9 mouse cellular contexts compared by ENCODE assay signal in genomic region chr4:57202660-57203361, GRCm38 (mm10). TPM values are rescaled to one million over a fixed set of nuclear protein-coding genes. Genes with fewer than 3 reads are reported as not detected.
DNase-seq lines count a peak whose midpoint lies in the region; ATAC-seq lines count a peak whose summit lies in the region.
"Had no signal": no experiment of that assay in that cellular context is flagged by ENCODE, and none has a peak within 500 bp of the region (broad histone marks: within the 10 kb centered on the region; RNA-seq: fewer than 3 reads in every experiment).

No protein-coding gene starts in this region.

- no peak overlapping the region; the same call in 1 of the 2 replicates for H3K9ac ChIP-seq in heart, embryonic 11.5 days (ENCODE audit: low read depth, low read length)

- no peaks in the 10 kb centered on the region for H3K9me3 ChIP-seq in heart, embryonic 11.5 days (replicated peaks; ENCODE audit: control insufficient read depth, low read length)

- H3K4me2 ChIP-seq in heart, embryonic 11.5 days = no peak overlapping the region

- no peak for ATAC-seq in heart, embryonic 11.5 days (replicated peaks; ENCODE audit: insufficient number of reproducible peaks, low FRiP score, low TSS enrichment)

- peak; percentile 47 to 48 for DNase-seq in heart, adult 18-20 months
- peak; percentile 77 for DNase-seq in adrenal gland, adult 2 months
- DNase-seq in gastrocnemius, postnatal 25 days = peak; percentile 60
- peak; percentile 59 for DNase-seq in lung, postnatal 10 days
- DNase-seq in thymus, postnatal 4 days = no peak
- no peak for DNase-seq in layer of hippocampus, adult 11-12 months (ENCODE audit: low spot score)
- no peak for DNase-seq in kidney, adult 8-10 months

- H3K27me3 ChIP-seq in heart, embryonic 11.5 days (ENCODE audit: control insufficient read depth, insufficient read depth, low read length) = no peaks in the 10 kb centered on the region

- no peak overlapping the region for H3K27ac ChIP-seq in heart, embryonic 11.5 days (ENCODE audit: low read depth, low read length)

- no peaks in the 10 kb centered on the region for H3K36me3 ChIP-seq in heart, embryonic 11.5 days (ENCODE audit: control insufficient read depth, insufficient read depth, low read length)

- no peaks in the 10 kb centered on the region for H3K4me1 ChIP-seq in heart, embryonic 11.5 days (ENCODE audit: control insufficient read depth, insufficient read depth, low read length)

- 41% methylated on average over 10 of the region's 10 CpGs for WGBS in heart, embryonic 11.5 days (ENCODE audit: insufficient replicate concordance)

- H3K4me3 ChIP-seq in heart, embryonic 11.5 days (ENCODE audit: low read depth, low read length) = no peak overlapping the region
- H3K4me3 ChIP-seq: myocyte had no signal

RNA-seq across cellular contexts. Expression of gene Epb41l4b, which starts 59.6 kb away (rescaled TPM):
- 1 to 10 TPM; 2.0 to 2.3 TPM for total RNA-seq in heart, adult 18-20 months (2021)
- polyA plus RNA-seq in heart, embryonic 11.5 days (2014; fragmentation: Nextera tagmentation; extraction: Ambion mirVana) = 0.51 and 0.67 TPM in 2 replicates
- total RNA-seq in adrenal gland, adult 2 months (2021) = 1 to 10 TPM; 2.2 to 3.8 TPM
- 0.42 and 0.74 TPM in 2 replicates for polyA plus RNA-seq in adrenal gland, adult 2 months (2012; rRNA removed)
- 1 to 10 TPM; 2.4 to 2.5 TPM for total RNA-seq in gastrocnemius, postnatal 25 days (2021)

Comparison
In these comparisons a context has a peak if more than half of its experiments do, and no peak if none do; other contexts are left out.
1. DNase-seq: peak in heart, adult 18-20 months (2 of 2), adrenal gland, adult 2 months (single experiment), gastrocnemius, postnatal 25 days (single experiment) and lung, postnatal 10 days (single experiment); none in thymus, postnatal 4 days (single experiment), layer of hippocampus, adult 11-12 months (single experiment) and kidney, adult 8-10 months (0 of 2).